Mouse (Mus musculus) liver, embryonic 14.5 days (tissue): ENCODE measurements around the gene Tmem165. TPM values are rescaled to one million over a fixed set of nuclear protein-coding genes. Genes with fewer than 3 reads are reported as not detected.

Experiments used
- ATAC-seq: fragments of 200-750 bp; cut with Nextera tagmentation; 2 replicates; pipeline ENCODE4 v1.8.0; 2017; ENCODE audit warnings: moderate number of reproducible peaks, mild to moderate bottlenecking, moderate library complexity; ENCODE audit not compliant: insufficient read depth
- DNase-seq, 3 experiments: peaks; one replicate each; pipeline ENCODE4 v3.0.0-alpha.2; 2012 to 2013; ENCODE audit warnings: low read depth in 3 of 3, low spot score in 3 of 3
- H3K27ac ChIP-seq: fragments of 300-500 bp; sonication (generic); 2 replicates; pipeline ENCODE4 v1.5.1; 2014; ENCODE audit warnings: moderate library complexity, mild to moderate bottlenecking, control low read depth, inconsistent platforms
- H3K27me3 ChIP-seq: fragments of 300-500 bp; sonication (generic); 2 replicates; pipeline ENCODE4 v1.6.1; 2014; ENCODE audit warnings: mild to moderate bottlenecking, low read length, moderate library complexity; ENCODE audit not compliant: control insufficient read depth, insufficient read depth
- H3K36me3 ChIP-seq: fragments of 300-500 bp; sonication (generic); replicated peaks from 2 replicates; pipeline ENCODE4 v1.6.1; 2014; ENCODE audit warnings: low read depth; ENCODE audit not compliant: control insufficient read depth, insufficient read depth
- H3K4me1 ChIP-seq, 2 experiments: fragments of 200-500 bp in 1 of 2; fragments of 300-500 bp in 1 of 2; sonication (generic) in 1 of 2; replicated peaks; 2 replicates each; pipeline ENCODE4 v1.6.1; 2012 to 2014; ENCODE audit warnings: antibody characterized with exemption in 1 of 2, inconsistent platforms in 1 of 2, low read length in 1 of 2; ENCODE audit not compliant: control insufficient read depth in 2 of 2, insufficient read depth in 2 of 2
- H3K4me2 ChIP-seq: fragments of 300-500 bp; sonication (generic); 2 replicates; pipeline ENCODE4 v1.6.1; 2014; ENCODE audit warnings: low read depth, mild to moderate bottlenecking, control low read depth, moderate library complexity
- H3K4me3 ChIP-seq, 2 experiments: fragments of 200-500 bp in 1 of 2; fragments of 300-500 bp in 1 of 2; sonication (generic) in 1 of 2; 2 replicates each; pipeline ENCODE4 v1.5.1; 2012 to 2014; ENCODE audit warnings: low read depth in 2 of 2, low read length in 2 of 2, mild to moderate bottlenecking in 2 of 2, control low read depth in 1 of 2, inconsistent platforms in 1 of 2, moderate library complexity in 1 of 2; ENCODE audit not compliant: insufficient read depth in 1 of 2
- H3K9ac ChIP-seq: fragments of 300-500 bp; sonication (generic); replicated peaks from 2 replicates; pipeline ENCODE4 v1.6.1; 2014; ENCODE audit warnings: mild to moderate bottlenecking, control low read depth, moderate library complexity
- H3K9me3 ChIP-seq: fragments of 300-500 bp; sonication (generic); 2 replicates; pipeline ENCODE4 v1.6.1; 2016; ENCODE audit warnings: low read length, mixed read lengths; ENCODE audit not compliant: control insufficient read depth
- CTCF ChIP-seq: IDR thresholded peaks from 2 replicates; pipeline ENCODE4 v1.5.1; 2016; ENCODE audit warnings: antibody characterized with exemption, low read depth, control low read depth
- EP300 ChIP-seq: IDR thresholded peaks from 2 replicates; pipeline ENCODE4 v1.6.1; 2016; ENCODE audit warnings: antibody characterized with exemption, low read depth
- WGBS: fragments of 180-500 bp; shearing (Covaris S2); extraction: QIAGEN DNeasy Blood & Tissue Kit; methylation state at CpG from one replicate; pipeline ENCODE4 v1.1.7; 2014; ENCODE audit not compliant: insufficient replicate concordance; 5-methylcytosine and 5-hydroxymethylcytosine counted together
- polyA plus RNA-seq, 2 experiments: library from polyadenylated mRNA; depleted of rRNA in 1 of 2; stranded (reverse) in 1 of 2; unstranded in 1 of 2; fragments of >200 nt; fragmentation: Nextera tagmentation in 1 of 2; extraction: Ambion mirVana in 1 of 2; gene quantifications; 2 replicates each; pipeline versions ENCODE4 v1.2.1 to v1.2.3; 2012 to 2014

The Tmem165 gene
- polyA plus RNA-seq, 2 experiments: 23.8 to 34.5 TPM

DNA sequence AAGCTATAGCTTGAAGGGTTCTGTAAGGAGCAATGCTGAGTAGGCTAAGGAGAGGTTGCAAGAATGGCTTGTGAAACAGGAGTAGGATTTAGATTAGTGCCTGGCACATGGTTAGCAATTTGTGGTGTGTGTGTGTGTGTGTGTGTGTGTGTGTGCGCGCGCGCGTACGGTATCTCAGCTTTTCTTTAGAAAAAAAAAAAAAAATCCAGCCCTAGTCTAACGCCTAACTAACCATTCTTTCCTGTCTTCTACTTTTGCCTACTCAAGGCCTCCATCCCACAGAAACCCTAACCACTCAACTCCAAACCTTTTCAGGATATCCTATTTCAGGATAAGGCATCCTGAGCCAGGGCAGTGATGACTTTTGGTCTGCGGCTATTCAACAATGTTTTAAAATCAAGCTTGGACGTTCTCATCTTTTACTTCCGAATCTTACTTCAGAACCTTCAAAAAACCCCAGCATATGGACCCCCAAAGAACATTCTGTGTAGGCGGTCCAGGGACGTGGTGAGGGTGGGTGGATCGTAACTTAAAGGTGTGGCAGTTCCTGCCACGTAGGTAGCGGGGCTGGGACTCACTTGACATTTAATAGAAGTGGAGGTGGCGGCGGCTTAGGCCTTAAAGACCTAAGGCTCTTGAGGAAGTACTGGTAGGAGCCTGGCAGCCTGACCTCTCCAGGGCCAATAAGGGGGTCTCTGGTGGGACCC lies 484 bp upstream of the Tmem165 start:
- Histone ChIP-seq H3K4me2 (peak overlapping the region; percentile 84), H3K27ac (no peak overlapping the region), H3K9ac (peak overlapping the region; percentile 44), H3K36me3 (no peaks in the 10 kb centered on the region), H3K27me3 (no peaks in the 10 kb centered on the region), H3K4me3 (peak overlapping the region; percentile 61 to 82), H3K9me3 (no peaks in the 10 kb centered on the region), H3K4me1 (peaks cover 9 to 26% of the 10 kb centered on the region in 2 experiments)
- ATAC-seq (peak; percentile 46), DNase-seq (no peak)
- 38% methylated on average over 17 of the region's 17 CpGs for WGBS
- TF ChIP-seq EP300: no peak
- TF ChIP-seq CTCF: no peak

DNA sequence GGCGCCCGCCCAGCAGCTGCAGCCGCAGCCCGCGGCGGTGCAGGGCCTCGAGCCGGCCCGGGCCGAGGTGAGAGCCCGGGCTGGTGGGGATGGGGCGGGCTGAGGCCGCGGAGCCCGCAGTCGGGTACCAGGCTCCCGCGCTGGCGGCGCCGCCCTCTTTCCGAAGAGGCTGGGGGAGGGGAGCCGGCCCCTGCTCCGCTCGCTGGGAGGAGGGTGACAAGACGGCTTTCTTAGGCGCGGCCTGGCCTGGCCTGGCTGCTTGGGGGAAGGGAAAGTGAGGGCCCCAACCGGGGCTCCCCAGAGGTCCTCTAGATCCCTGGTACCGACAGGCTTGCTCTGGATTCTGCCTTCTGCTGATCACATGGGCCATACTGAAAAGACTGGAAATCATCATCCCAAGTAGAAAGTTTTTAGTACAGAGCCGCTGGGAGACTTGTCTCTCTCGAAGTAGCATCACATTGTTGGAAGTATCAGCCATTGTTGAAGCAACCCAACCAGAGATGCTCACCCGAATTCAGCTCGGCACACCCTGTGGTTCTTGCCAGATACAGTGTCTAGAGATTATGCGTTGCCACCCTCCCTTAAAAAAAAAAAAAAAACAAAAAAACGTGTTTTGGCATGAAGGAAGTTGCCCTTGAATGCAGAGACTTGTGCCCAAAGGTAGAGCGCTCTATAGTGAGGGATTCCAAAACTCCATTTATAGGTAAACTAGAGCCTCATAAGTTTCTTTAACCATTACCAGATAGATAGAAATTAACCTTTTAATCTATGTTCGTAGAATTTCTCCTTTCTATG lies 803 bp downstream of the Tmem165 start:
- Histone ChIP-seq H3K27me3 (no peaks in the 10 kb centered on the region), H3K9ac (peak overlapping the region; percentile 69), H3K4me2 (peak overlapping the region; percentile 84), H3K27ac (peak overlapping the region; percentile 49), H3K36me3 (no peaks in the 10 kb centered on the region), H3K4me1 (peaks cover 9 to 24% of the 10 kb centered on the region in 2 experiments), H3K4me3 (peak overlapping the region; percentile 75 to 82), H3K9me3 (no peaks in the 10 kb centered on the region)
- peak; percentile 86 for ATAC-seq
- TF ChIP-seq CTCF (no peak), EP300 (no peak)
- peak; percentile 47 to 58 (median 56) for DNase-seq
- WGBS: 4% methylated on average over 38 of the region's 38 CpGs

DNA sequence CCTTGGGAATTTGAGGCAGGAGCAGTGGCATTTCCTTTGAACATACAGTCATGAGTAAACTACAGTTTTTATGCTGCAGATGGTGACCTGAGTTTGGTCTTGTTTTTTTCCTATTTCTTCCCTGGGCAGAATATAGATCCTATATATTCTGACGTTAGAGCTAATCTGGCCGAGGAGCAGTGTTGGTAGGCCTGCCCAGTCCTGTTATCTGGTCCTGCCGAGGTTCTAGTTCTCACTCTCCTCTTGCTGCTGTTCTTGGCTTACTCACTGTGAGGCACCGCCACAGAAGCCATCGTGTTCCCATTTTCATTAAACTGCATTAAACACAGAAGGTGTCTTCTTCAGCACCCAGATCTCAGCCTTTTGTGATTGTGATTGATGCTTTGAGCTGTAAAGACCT lies 4.2 kb downstream of the Tmem165 start:
- Histone ChIP-seq H3K27ac (no peak overlapping the region), H3K27me3 (no peaks in the 10 kb centered on the region), H3K9ac (no peak overlapping the region), H3K4me2 (no peak overlapping the region), H3K4me3 (no peak overlapping the region), H3K36me3 (no peaks in the 10 kb centered on the region), H3K4me1 (peaks cover 11 to 35% of the 10 kb centered on the region in 2 experiments), H3K9me3 (no peaks in the 10 kb centered on the region)
- TF ChIP-seq EP300 (no peak), CTCF (no peak)
- ATAC-seq (no peak), DNase-seq (no peak)
- WGBS: 26% methylated on average over 5 of the region's 5 CpGs

DNA sequence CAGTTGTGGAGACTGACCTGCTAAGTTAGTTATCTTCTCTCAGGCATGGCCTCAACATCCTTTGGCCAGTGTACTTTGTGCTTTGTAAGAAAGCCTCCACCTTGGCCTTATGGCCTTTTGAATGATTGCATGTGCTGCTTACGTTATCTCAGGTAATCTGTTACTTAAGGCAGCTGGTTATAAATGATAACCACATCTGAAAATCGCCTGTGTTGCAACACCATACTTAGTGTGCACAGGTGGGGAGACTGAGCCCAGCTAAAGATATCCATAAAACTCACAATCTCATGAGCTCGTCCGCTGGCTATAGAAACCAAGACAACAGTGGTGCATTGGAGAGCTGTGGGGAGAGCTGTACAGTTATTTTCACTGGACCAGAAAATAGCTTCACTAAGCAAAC lies 6.9 kb downstream of the Tmem165 start:
- Histone ChIP-seq H3K9me3 (no peaks in the 10 kb centered on the region), H3K4me1 (peaks cover 8 to 26% of the 10 kb centered on the region in 2 experiments), H3K4me3 (no peak overlapping the region), H3K27me3 (no peaks in the 10 kb centered on the region), H3K9ac (no peak overlapping the region), H3K4me2 (no peak overlapping the region), H3K27ac (no peak overlapping the region), H3K36me3 (no peaks in the 10 kb centered on the region)
- 54% methylated on average over 4 of the region's 4 CpGs for WGBS
- TF ChIP-seq CTCF (no peak), EP300 (no peak)
- no peak for DNase-seq
- peak; percentile 41; the same call in 1 of the 2 replicates for ATAC-seq

DNA sequence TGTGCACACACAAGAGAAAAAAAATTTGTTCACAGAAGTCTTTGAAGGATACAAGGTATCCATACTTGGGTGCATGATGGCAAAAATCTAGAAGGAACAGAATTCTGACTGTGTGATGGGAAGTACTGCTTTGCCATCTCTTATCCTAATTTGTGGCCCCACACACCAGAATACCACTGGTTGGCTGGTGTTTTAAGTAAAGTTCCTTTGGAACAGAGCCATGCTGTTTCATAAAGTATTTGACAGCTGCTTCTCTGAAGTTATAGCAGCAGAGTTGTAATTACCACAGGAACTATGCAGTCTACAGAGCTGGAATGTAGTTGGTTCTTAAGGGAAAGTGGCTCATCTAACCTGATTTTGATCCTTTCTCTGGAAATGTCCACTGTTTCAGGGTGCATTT lies 9.4 kb downstream of the Tmem165 start:
- no peak overlapping the region for H3K9ac ChIP-seq
- ATAC-seq (no peak), DNase-seq (no peak)
- H3K27me3 ChIP-seq: no peaks in the 10 kb centered on the region
- H3K9me3 ChIP-seq: no peaks in the 10 kb centered on the region
- TF ChIP-seq CTCF (no peak), EP300 (no peak)
- H3K4me2 ChIP-seq: no peak overlapping the region
- peaks cover 5 to 14% of the 10 kb centered on the region in 2 experiments; a peak in 3 of 4 replicates for H3K4me1 ChIP-seq
- no peak overlapping the region for H3K4me3 ChIP-seq
- no peaks in the 10 kb centered on the region for H3K36me3 ChIP-seq
- no peak overlapping the region for H3K27ac ChIP-seq
